Mouse (Mus musculus): ENCODE data around the gene Aadat. TPM values are rescaled to one million over a fixed set of nuclear protein-coding genes. Genes with fewer than 3 reads are reported as not detected.

The Aadat gene
- polyA plus RNA-seq, 1 experiment from 2014 or later, result 2.4 TPM

Other genes with a start within 250 kb of the Aadat start
- gene Gm10283, start 2.7 kb upstream of the Aadat start, polyA plus RNA-seq (2014; fragmentation: Nextera tagmentation; extraction: Ambion mirVana), result not detected in 2 replicates
- gene Mfap3l, start 126.9 kb downstream of the Aadat start, polyA plus RNA-seq (2014; fragmentation: Nextera tagmentation; extraction: Ambion mirVana), result 1.3 and 2.0 TPM in 2 replicates